Mouse (Mus musculus) MEL (cell line): ENCODE data around the gene Klf9. TPM values are rescaled to one million over a fixed set of nuclear protein-coding genes. Genes with fewer than 3 reads are reported as not detected.

Experiments
- DNase-seq: peaks from one replicate; pipeline ENCODE4 v3.0.0; 2011; ENCODE audit warnings: low read depth, low spot score
- H3K27ac ChIP-seq: 2 replicates; pipeline ENCODE4 v1.5.1; 2012; ENCODE audit warnings: low read depth, mild to moderate bottlenecking, control low read depth, low read length, moderate library complexity; ENCODE audit not compliant: control insufficient read depth
- H3K27me3 ChIP-seq, 2 experiments: fragments of 150-350 bp in 1 of 2; sonication (generic) in 1 of 2; 2 replicates each; pipeline ENCODE4 v1.6.1; 2012; ENCODE audit warnings: low read length in 2 of 2, mild to moderate bottlenecking in 2 of 2, improper control_type of control experiment in 1 of 2, moderate library complexity in 1 of 2; ENCODE audit not compliant: insufficient read depth in 2 of 2, control insufficient read depth in 1 of 2
- H3K36me3 ChIP-seq, 2 experiments: 2 replicates each; pipeline ENCODE4 v1.6.1; 2012 to 2014; ENCODE audit warnings: low read length in 2 of 2, improper control_type of control experiment in 1 of 2, inconsistent platforms in 1 of 2, mild to moderate bottlenecking in 1 of 2; ENCODE audit not compliant: insufficient read depth in 2 of 2, control insufficient read depth in 1 of 2
- H3K4me1 ChIP-seq, 2 experiments: fragments of 150-350 bp in 1 of 2; sonication (generic) in 1 of 2; 2 replicates each; pipeline ENCODE4 v1.6.1; 2012; ENCODE audit warnings: low read length in 2 of 2, improper control_type of control experiment in 1 of 2, mild to moderate bottlenecking in 1 of 2; ENCODE audit not compliant: insufficient read depth in 2 of 2, control insufficient read depth in 1 of 2
- H3K4me3 ChIP-seq, 2 experiments: fragments of 150-350 bp in 1 of 2; sonication (generic) in 1 of 2; 2 replicates each; pipeline ENCODE4 v1.5.1; 2012; ENCODE audit warnings: low read depth in 2 of 2, low read length in 2 of 2, mild to moderate bottlenecking in 2 of 2, moderate library complexity in 2 of 2, control low read depth in 1 of 2, improper control_type of control experiment in 1 of 2; ENCODE audit not compliant: control insufficient read depth in 1 of 2, insufficient read depth in 1 of 2
- H3K79me2 ChIP-seq: 2 replicates; pipeline ENCODE4 v1.6.1; 2012; ENCODE audit warnings: mild to moderate bottlenecking, low read length, moderate library complexity; ENCODE audit not compliant: control insufficient read depth, poor library complexity, insufficient read depth
- H3K9ac ChIP-seq: 2 replicates; pipeline ENCODE4 v1.6.1; 2012; ENCODE audit warnings: low read depth, mild to moderate bottlenecking, control low read depth, low read length, moderate library complexity; ENCODE audit not compliant: control insufficient read depth, poor library complexity, severe bottlenecking
- H3K9me3 ChIP-seq: fragments of 150-350 bp; sonication (generic); replicated peaks from 2 replicates; pipeline ENCODE4 v1.6.1; 2012; ENCODE audit warnings: mild to moderate bottlenecking, low read length, improper control_type of control experiment, moderate library complexity; ENCODE audit not compliant: insufficient read depth
- CHD1 ChIP-seq: IDR thresholded peaks from 2 replicates; pipeline ENCODE4 v1.6.1; 2012; ENCODE audit warnings: low read depth, mild to moderate bottlenecking, inconsistent platforms, low read length, improper control_type of control experiment
- E2F4 ChIP-seq: IDR thresholded peaks from 2 replicates; pipeline ENCODE4 v1.6.1; 2011; ENCODE audit warnings: low read depth, low read length, improper control_type of control experiment, borderline replicate concordance
- ELF1 ChIP-seq: IDR thresholded peaks from 2 replicates; pipeline ENCODE4 v1.6.1; 2014; ENCODE audit warnings: low read depth, mild to moderate bottlenecking, inconsistent platforms, low read length, improper control_type of control experiment, moderate library complexity
- JUND ChIP-seq: IDR thresholded peaks from 2 replicates; pipeline ENCODE4 v1.6.1; 2011; ENCODE audit warnings: low read depth, mild to moderate bottlenecking, improper control_type of control experiment, low read length
- KAT2A ChIP-seq: conservative IDR thresholded peaks from 2 replicates; pipeline ENCODE4 v1.6.1; 2012; ENCODE audit warnings: low read depth, low read length, improper control_type of control experiment, inconsistent platforms
- MAZ ChIP-seq: IDR thresholded peaks from 2 replicates; pipeline ENCODE4 v1.6.1; 2012; ENCODE audit warnings: low read depth, mild to moderate bottlenecking, inconsistent platforms, low read length, improper control_type of control experiment
- MEF2A ChIP-seq: IDR thresholded peaks from 2 replicates; pipeline ENCODE4 v1.6.1; 2014; ENCODE audit warnings: low read depth, mild to moderate bottlenecking, inconsistent platforms, low read length, improper control_type of control experiment; ENCODE audit not compliant: poor library complexity, insufficient replicate concordance, severe bottlenecking; ENCODE audit errors: extremely low read depth
- MXI1 ChIP-seq: IDR thresholded peaks from 2 replicates; pipeline ENCODE4 v1.6.1; 2011; ENCODE audit warnings: mild to moderate bottlenecking, low read depth, low read length, improper control_type of control experiment
- MYB ChIP-seq: IDR thresholded peaks from 2 replicates; pipeline ENCODE4 v1.6.1; 2011; ENCODE audit warnings: mild to moderate bottlenecking, low read depth, low read length, improper control_type of control experiment
- MYC ChIP-seq: IDR thresholded peaks from 2 replicates; pipeline ENCODE4 v1.6.1; 2011; ENCODE audit warnings: low read depth, mild to moderate bottlenecking, low read length, improper control_type of control experiment, moderate library complexity
- NELFE ChIP-seq: IDR thresholded peaks from 2 replicates; pipeline ENCODE4 v1.6.1; 2011; ENCODE audit warnings: low read depth, low read length, improper control_type of control experiment
- POLR2A ChIP-seq, 2 experiments: IDR thresholded peaks; 2 replicates each; pipeline ENCODE4 v1.6.1; 2011 to 2012; ENCODE audit warnings: low read length in 2 of 2, mild to moderate bottlenecking in 2 of 2, control low read depth in 1 of 2, improper control_type of control experiment in 1 of 2, low read depth in 1 of 2, moderate library complexity in 1 of 2; ENCODE audit not compliant: control insufficient read depth in 1 of 2, insufficient read depth in 1 of 2, poor library complexity in 1 of 2
- POLR2AphosphoS2 ChIP-seq: IDR thresholded peaks from 2 replicates; pipeline ENCODE4 v1.6.1; 2011; ENCODE audit warnings: low read length, improper control_type of control experiment
- POLR2AphosphoS5 ChIP-seq: IDR thresholded peaks from 2 replicates; pipeline ENCODE4 v1.6.1; 2012; ENCODE audit warnings: low read depth, borderline replicate concordance, mild to moderate bottlenecking, inconsistent platforms, low read length, moderate library complexity, mixed read lengths
- RAD21 ChIP-seq: IDR thresholded peaks from 2 replicates; pipeline ENCODE4 v1.6.1; 2011; ENCODE audit warnings: mild to moderate bottlenecking, low read depth, low read length, improper control_type of control experiment
- RCOR1 ChIP-seq: IDR thresholded peaks from 2 replicates; pipeline ENCODE4 v1.6.1; 2012; ENCODE audit warnings: low read depth, mild to moderate bottlenecking, inconsistent platforms, low read length, improper control_type of control experiment
- TBP ChIP-seq: IDR thresholded peaks from 2 replicates; pipeline ENCODE4 v1.8.0; 2011; ENCODE audit warnings: low read depth, low read length, improper control_type of control experiment
- TCF12 ChIP-seq: IDR thresholded peaks from 2 replicates; pipeline ENCODE4 v1.6.1; 2014; ENCODE audit warnings: low read depth, mild to moderate bottlenecking, inconsistent platforms, low read length, improper control_type of control experiment, moderate library complexity
- UBTF ChIP-seq: IDR thresholded peaks from 2 replicates; pipeline ENCODE4 v1.6.1; 2012; ENCODE audit warnings: low read depth, mild to moderate bottlenecking, inconsistent platforms, low read length, improper control_type of control experiment, moderate library complexity, borderline replicate concordance; ENCODE audit not compliant: insufficient read depth
- ZC3H11A ChIP-seq: IDR thresholded peaks from 2 replicates; pipeline ENCODE4 v1.6.1; 2012; ENCODE audit warnings: low read depth, mild to moderate bottlenecking, inconsistent platforms, low read length, improper control_type of control experiment
- ZMIZ1 ChIP-seq: IDR thresholded peaks from 2 replicates; pipeline ENCODE4 v1.6.1; 2012; ENCODE audit warnings: low read depth, mild to moderate bottlenecking, inconsistent platforms, low read length, improper control_type of control experiment, moderate library complexity
- polyA plus RNA-seq, 2 experiments: library from polyadenylated mRNA; stranded (reverse) in 1 of 2; unstranded in 1 of 2; fragments of >175 nt in 1 of 2; fragments of >200 nt in 1 of 2; gene quantifications; 2 replicates each; pipeline versions ENCODE4 v1.2.1 to v1.2.4; 2012; ENCODE audit warnings: low replicate concordance in 2 of 2, low read depth in 1 of 2; ENCODE audit not compliant: insufficient read length in 2 of 2, insufficient read depth in 1 of 2, missing spikeins in 1 of 2
- total RNA-seq: library from RNA; depleted of rRNA; stranded (reverse); fragments of 300-350 nt; gene quantifications from 2 replicates; pipeline ENCODE4 v1.2.3, GENCODE M21; 2012

Gene Klf9
- total and polyA plus RNA-seq, 3 experiments = 0.01 TPM; not detected in 2

DNA sequence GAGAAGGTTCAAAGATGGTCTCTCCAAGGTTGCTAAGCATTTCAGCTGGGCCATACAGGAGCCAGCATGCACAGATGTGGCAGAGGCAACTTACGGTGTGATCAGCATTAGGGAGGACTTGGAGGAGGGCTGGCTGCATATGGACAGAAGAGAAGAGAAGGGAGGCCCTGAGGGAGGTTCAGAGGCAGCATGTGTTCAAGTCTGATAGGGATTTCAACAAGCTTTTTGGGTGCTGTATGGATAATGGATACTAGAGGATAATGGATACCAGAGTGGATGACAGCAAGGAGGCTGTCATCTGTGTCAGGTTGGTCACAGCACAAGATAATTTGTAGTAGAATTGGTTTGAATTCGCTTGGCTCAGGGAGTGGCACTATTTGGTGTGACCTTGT lies 28.6 kb downstream of the Klf9 start:
- DNase-seq = no peak
- no peaks in the 10 kb centered on the region for H3K27me3 ChIP-seq
- H3K79me2 ChIP-seq = no peaks in the 10 kb centered on the region
- H3K27ac ChIP-seq = no peak overlapping the region
- H3K9ac ChIP-seq = no peak overlapping the region
- TF ChIP-seq MYB (no peak), TBP (no peak), CHD1 (no peak), TCF12 (no peak), E2F4 (no peak), ZMIZ1 (no peak), MEF2A (no peak), RAD21 (no peak), JUND (no peak), NELFE (no peak), MYC (no peak)
- H3K9me3 ChIP-seq = no peaks in the 10 kb centered on the region
- no peaks in the 10 kb centered on the region for H3K36me3 ChIP-seq
- H3K4me3 ChIP-seq = no peak overlapping the region
- no peaks in the 10 kb centered on the region for H3K4me1 ChIP-seq

- no peaks in the 10 kb centered on the region for H3K4me1 ChIP-seq
- no peaks in the 10 kb centered on the region for H3K36me3 ChIP-seq
- no peaks in the 10 kb centered on the region for H3K9me3 ChIP-seq
- TF ChIP-seq ELF1 (no peak), MXI1 (no peak), POLR2AphosphoS2 (no peak), MAZ (no peak), POLR2AphosphoS5 (no peak), POLR2A (IDR thresholded peaks at IDR 0.05; ENCODE audit: control insufficient read depth in 1 of 2, insufficient read depth in 1 of 2, low read depth in 1 of 2, low read length in 2 of 2, poor library complexity in 1 of 2) (no peak), RCOR1 (no peak), ZC3H11A (no peak), MEF2A (no peak), KAT2A (no peak), UBTF (no peak)
- no peaks in the 10 kb centered on the region for H3K79me2 ChIP-seq
- no peak for DNase-seq
- no peak overlapping the region for H3K9ac ChIP-seq
- no peak overlapping the region for H3K4me3 ChIP-seq
- no peak overlapping the region for H3K27ac ChIP-seq
- H3K27me3 ChIP-seq = no peaks in the 10 kb centered on the region
Measured at GRCm38 (mm10) chr19:23170476-23170875, 29.4 kb downstream of the Klf9 start.
